Mouse (Mus musculus) left cerebral cortex, postnatal 10 days (tissue): Measurements from ENCODE around the gene Scn1b. TPM values are rescaled to one million over a fixed set of nuclear protein-coding genes. Genes with fewer than 3 reads are reported as not detected.

Experiments
- DNase-seq, 2 experiments: peaks; one replicate each; pipeline ENCODE4 v3.0.0; 2021 to 2022; ENCODE audit warnings: low spot score in 2 of 2, mixed read lengths in 1 of 2; ENCODE audit errors: extremely low spot score in 1 of 2
- intact Hi-C: fragments of 180-260 bp; cut with DNase I; formaldehyde crosslinking; loops from one replicate; pipeline ENCODE4 v1.15.1; 2025
- total RNA-seq, 2 experiments: library from RNA; stranded (reverse); gene quantifications; 2 replicates each; pipeline ENCODE4 v1.2.3; 2021

Scn1b gene
- total RNA-seq, 2 experiments from 2014 or later: 176 to 205 TPM

DNA sequence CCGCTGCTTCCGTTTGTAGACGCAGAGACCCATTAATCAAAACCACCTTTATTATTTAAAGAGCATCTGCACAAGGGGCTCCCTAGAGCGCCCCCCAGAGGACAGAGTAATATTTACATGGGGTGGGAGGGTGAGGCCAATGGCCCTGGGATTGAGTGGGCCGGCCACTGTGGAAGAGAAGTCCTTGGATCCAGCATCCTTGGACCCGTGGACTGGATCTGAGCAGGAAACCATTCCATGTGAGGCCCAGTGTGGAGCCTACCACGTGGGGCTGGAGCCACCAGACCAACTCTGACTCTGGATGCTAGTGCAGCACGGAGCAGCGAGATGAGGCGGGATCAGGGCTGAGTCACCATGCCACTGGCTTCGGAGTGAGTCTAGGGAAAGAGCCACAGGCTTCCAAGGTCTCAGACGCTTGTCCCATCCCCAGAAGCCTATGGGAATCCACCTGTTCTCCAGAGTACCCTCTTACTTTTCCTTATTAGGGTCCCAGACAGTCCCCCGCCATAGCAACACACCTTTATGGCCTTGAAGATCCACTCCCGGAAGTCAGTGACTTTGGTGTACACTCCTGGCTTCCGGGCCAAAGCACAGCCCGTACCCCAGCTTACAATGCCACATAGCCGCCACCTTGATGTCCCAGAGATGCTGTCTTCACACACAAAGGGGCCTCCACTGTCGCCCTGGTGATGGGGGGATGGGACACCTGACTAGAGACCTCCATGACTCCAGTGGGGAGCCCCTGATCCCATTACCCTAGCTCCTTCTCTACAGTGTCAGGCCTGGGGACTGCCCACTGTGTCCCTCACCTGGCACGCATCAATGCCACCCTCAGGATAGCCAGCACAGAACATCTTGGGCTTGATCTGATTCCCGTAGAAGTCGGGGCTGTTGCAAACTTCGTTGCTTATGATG is 27.8 kb downstream of the Scn1b start:
- intact Hi-C loops: no loop called here
- DNase-seq: peak in 1 of 2 experiments; percentile 50

DNA sequence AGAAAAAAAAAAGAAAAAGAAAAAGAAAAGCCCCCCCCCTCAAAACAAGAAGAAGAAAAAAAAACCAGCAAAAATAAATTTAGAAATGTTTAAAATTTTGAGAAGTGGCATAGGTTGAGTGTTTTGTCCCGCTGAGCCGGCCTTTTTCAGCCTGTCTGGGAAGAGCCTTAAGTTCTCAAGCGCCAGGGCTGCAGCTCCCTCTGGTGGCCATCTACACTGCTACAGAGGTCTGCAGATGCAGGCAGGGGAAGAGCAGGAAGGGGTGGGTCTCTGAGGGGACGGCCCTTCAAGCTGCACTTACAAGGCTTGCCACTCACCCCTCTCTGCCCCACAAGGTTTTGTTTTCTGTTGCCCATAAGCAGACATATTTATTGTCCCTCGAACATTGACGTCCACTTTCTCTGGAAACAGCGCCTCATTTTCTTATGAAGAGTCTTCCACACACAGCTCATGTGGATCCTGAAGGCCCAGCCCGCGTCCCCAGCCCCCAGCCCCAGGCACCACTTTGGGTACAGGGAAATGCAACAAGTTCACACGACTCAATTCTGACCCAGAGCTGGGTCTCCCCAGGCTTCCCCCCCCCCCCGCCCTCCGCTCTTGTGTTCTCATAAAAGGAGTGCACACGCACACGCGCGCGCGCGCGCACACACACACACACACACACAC is 29.1 kb downstream of the Scn1b start:
- intact Hi-C loops: loop anchor here (2.0 kb wide), 1 partner anchor 39 kb away; the partner anchor contains the start of gene Lgi4
- DNase-seq: peak; percentile 89 to 94

DNA sequence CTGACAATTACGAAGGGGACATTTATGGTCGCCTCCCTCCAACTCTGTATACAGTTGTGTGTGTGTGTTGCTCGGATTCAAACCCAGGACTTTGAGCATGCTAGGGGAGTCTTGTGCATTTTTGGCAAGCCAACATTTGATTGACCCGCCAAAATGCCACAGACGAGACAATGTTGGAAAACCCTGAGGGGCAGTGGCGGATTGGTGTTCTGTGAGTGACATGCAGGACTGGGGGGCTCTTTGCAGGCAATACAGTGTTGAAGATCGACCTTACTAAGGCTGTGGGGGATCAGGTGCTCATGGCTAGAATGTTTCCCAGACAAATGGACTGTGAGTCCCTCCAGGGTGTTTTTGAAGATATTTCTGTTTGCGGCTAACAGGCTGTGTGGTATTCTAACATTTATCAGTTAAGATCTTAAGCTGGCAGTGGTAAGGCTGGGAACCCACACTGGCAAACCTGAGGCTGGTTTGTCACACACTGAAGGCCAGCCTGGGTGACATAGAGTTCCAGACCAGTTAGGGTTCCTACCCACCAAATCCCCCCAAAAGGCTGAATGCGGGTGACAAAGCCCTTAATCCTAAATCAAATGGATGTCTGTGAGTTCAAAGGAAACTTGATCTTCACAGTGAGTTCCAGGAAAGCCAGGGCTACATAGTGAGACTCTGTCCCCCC is 29.8 kb downstream of the Scn1b start:
- DNase-seq: no peak
- intact Hi-C loops: loop anchor here (2.0 kb wide), 1 partner anchor 38 kb away; the partner anchor contains the start of gene Lgi4

DNA sequence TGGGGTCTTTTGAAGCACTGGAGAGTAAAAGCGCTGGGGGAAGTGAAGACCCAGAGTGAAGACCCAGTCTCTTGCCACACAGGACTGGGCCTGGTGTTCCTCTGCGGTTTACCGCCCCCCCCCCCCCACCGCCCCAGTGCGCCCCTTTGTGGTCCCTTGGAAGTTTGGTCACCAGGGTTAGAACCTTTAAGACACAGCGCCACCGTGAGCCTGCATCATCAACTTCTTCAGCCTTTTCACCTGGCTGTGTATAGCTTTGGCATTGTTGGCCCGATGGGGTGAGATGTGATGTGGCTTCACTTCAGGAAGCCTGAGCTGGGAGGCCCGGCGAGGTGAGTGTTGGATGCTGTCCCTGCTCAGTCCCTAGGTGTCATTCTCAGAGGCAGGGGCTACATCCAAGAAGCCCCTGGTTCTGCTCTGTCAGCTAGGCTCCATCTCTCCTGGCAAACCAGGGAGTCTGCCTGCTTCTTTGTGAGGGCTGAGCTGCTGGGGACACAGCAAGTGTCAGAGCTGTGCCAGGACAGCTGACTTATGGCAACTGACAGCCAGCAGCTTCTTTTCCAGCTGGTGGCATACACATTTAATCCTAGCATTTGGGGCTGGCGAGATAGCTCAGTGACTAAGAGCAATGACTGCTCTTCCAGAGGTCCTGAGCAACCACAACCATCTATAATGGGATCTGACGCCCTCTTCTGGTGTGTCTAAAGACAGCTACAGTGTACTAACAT is 31.9 kb downstream of the Scn1b start:
- no peak for DNase-seq

DNA sequence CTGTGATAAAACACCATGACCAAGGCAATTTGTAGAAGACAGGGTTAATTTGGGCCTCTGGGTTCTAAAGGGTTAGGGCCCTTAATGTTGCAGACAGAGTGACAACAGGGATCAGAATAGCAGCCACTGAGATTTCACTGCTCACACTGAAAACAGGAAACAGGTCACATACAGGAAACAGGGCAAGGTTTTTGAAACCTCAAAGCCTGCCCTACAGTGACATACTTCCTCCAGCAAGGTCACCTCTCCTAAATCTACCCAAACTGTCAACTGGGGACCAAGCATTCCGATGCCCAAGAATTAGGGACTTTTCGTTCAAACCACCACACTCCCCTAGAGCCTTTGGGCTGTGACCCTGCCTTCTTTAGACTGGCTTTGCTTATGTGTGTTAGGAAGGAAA is 37.1 kb downstream of the Scn1b start:
- no peak for DNase-seq
- intact Hi-C loops: no loop called here

More for the DNA sequence above, 31.9 kb downstream of the Scn1b start:
- intact Hi-C loops: no loop called here

DNA sequence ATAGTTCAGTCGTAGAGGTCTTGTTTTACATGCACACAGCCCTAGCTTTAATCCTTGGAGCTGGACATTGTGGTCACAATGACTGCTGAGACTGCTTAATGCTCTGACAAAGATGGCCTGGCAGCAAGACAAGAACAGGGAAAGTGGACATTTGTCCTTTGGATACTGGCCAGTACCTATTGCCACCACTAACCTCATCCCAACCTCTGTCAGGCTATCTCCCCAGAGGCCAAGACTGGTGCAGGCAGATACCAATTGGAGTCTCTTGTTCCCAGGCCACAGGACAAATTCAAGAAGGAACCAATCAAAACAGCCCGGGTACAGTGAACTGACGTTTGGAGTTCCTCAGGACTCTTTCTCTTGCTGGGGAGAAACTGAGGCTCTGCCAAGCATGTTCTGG is 38.6 kb downstream of the Scn1b start:
- intact Hi-C loops: no loop called here

DNA sequence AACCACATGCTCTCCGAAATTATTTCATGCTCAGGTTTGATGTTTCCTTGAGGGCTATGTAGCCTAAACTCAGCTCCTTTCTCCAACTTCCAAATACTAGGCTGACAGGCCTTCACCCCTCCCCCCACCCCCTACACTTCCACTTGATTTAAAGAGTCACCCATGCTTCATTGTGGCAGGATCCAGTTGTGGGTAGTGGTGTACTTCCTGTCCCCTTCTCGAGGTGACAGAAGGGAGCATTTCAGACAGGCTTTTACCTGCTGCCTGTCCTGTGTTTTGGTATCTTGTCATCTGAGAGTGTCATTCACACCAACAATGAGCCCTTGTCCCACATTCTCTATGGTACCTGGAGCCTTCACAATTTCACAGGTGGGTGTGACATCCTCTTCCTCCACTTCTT is 39.5 kb downstream of the Scn1b start:
- intact Hi-C loops: no loop called here
- no peak for DNase-seq

More for the DNA sequence above, 38.6 kb downstream of the Scn1b start:
- DNase-seq: no peak

DNA sequence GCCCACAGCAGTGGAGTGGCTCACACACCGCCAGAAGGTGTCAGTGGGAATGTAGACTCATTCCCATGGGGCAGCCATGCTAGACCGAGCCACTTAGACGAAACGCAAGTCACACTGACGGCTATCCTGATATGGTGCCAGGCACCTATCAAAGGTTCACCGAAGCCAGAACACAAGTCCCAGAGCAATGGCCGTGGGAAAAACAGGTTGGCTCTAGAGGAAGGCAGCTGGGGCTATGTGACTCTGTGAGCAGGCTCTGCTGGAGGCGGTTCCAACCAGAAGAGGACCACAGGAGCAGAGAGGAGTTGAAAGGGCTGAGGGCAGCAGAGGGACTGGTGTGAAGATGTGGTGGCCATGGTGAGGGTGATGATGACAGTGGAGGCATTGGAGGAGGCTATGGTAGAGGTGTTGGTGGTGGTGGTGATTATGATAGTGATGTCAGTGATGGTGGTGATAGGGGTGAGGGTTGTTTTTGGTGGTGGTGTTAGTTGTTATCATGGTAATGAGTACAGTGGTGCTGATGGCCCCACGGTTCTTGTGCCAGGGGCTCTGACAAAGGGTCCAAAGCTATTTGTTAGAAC is 40.5 kb downstream of the Scn1b start:
- intact Hi-C loops: no loop called here

DNA sequence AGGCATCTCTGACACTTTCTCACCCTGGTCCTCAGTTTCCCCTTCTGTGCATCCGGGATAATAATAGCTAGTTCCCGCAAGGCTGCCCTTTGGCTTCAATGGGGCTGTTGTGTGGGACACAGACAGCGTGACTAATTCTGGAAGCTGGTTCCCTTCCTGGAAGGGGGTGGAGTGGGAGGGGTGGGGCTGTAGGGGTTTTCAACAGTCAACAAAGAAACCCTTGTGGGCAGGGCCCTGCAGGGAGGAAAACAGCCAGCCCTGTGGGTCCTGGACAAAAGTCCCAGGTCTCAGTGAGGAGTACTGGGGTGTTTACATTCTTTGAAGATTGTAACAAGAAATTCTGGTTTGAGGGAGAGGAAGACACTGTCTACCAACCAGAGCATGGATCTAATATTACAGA is 41.6 kb downstream of the Scn1b start:
- DNase-seq: peak in 1 of 2 experiments; percentile 64
- intact Hi-C loops: no loop called here

More for the DNA sequence above, 40.5 kb downstream of the Scn1b start:
- no peak for DNase-seq

DNA sequence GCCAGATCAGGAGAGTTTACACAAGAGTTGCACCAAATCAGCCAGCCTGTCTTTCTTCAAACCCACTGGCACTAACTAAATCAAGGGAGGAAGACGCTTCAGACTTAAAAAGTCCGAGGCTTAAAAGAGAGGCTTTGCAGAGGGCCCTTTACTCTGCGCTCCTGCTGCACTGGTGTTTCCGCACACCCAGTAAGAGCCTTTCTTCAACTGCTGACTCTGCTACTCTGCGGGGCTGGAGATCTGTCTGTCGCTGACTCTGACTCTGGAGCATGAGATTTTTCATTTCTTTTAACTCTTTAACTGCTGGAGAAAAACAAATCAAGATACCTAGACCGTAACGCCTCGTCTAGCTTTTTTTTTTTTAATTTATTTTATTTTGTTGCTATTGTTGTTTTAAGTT is 42.7 kb downstream of the Scn1b start:
- no peak for DNase-seq
- intact Hi-C loops: no loop called here

DNA sequence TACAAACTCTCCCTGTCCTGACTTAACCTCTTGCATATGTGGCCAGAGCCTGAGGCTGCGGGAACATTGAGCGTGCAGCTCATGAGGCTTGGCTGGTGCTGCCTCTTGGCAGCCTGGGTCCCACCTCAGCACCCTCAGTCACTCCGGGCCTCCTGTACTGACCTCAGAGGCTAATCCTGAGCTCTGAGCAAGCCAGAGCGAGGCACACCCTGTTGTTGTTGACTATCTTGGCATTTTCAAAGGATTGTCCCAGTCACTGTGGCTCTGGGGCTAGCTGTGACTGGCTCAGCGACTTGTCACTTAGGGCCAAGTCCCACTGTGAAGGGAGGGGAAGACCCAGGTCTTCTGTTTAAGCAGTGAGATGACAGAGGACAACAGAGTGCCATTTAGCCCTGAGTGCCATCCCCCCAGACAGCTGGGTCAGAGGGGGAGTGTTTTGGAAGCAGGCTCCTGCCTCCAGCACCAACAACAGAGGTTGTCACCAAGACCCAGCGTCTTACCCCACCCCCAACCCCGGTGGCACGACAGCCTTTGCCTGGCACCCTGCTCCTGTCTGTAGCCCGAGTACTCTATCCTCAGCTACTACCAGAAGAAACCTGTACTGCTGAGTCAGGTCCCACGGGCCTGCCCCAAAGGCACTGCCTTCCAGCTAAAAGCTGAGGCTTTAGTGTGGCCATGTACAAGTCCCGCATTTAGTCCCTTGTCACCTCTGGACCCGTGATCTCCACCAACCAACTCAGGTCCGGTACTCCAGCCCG is 43.8 kb downstream of the Scn1b start:
- DNase-seq: peak in 1 of 2 experiments; percentile 68

DNA sequence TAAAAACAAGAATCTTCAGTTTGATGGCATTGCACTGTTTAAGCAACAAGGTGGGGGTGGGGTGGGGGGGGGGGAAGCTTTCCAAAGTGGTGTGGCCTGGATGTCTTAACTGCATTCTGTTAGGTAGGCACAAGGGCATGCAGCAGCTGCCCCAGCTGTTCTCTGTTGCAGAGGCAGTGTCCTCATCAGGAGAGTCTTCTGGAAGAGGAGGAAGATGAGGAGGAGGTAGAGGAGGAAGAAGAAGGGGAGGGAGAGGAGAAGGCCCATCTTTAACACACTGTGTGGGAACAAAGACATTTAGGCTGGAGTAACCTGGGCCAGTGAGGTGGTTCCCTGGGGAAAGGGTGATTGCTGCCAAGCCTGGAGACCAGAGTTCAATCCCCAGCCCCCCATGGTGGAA is 44.7 kb downstream of the Scn1b start:
- intact Hi-C loops: no loop called here
- DNase-seq: no peak

More for the DNA sequence above, 43.8 kb downstream of the Scn1b start:
- intact Hi-C loops: no loop called here

DNA sequence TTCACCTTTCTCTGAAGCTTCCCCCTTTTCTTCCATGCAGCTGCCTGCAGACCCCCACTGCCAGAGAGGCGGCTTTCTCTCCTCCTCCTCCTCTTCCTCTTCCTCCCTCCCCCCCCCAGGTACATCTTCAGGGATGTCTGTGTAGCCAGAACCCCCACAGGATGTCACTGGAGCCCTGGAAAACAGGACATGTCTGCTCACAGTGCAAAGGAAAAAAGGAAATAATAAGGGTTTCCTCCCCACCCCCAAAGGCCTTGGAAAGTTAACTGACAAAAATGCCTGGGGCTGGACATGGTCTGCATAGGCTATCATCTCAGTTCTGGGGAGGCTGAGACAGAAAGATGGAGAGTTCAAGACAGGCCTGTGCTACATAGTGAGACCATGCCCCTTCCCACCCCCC is 45.7 kb downstream of the Scn1b start:
- intact Hi-C loops: no loop called here

DNA sequence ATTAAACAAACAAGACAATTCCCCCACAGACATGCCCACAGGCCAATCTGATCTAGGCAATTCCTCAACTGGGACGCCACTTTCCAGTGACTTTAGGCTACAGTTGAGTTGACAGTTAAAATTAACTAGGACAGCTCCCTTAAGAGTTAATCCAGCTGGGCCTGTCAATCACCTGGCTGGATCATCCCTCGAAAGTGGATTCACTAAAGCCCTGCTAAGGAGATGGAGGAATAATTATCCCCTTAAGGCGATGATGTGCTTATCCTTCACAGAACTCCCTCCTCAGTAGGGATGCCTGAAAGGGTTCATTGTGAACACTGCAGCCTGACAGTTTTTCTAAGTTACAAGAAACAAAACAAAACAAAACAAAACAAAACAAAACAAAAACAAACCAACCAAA is 46.2 kb downstream of the Scn1b start:
- intact Hi-C loops: no loop called here

More for the DNA sequence above, 45.7 kb downstream of the Scn1b start:
- DNase-seq: no peak

DNA sequence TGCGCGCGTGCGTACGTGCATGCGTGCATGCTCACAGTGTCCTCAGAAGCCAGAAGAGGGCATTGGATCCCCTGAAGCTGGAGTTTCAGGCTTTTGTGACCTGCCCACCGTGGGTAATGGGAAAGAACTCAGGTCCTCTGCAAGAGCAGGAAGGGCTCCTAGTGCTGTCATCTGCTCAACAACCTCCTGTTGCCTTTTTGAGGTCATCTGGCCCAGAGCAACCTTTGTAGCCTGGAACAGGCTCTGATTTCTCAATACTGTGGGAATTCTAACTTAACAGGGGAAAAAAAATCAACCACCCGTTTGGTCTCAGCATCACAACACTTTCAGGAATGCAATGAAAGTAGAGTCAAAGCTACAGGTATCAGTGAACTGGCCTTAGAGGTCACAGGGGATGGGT is 47.1 kb downstream of the Scn1b start:
- DNase-seq: no peak
- intact Hi-C loops: no loop called here

More for the DNA sequence above, 46.2 kb downstream of the Scn1b start:
- no peak for DNase-seq

DNA sequence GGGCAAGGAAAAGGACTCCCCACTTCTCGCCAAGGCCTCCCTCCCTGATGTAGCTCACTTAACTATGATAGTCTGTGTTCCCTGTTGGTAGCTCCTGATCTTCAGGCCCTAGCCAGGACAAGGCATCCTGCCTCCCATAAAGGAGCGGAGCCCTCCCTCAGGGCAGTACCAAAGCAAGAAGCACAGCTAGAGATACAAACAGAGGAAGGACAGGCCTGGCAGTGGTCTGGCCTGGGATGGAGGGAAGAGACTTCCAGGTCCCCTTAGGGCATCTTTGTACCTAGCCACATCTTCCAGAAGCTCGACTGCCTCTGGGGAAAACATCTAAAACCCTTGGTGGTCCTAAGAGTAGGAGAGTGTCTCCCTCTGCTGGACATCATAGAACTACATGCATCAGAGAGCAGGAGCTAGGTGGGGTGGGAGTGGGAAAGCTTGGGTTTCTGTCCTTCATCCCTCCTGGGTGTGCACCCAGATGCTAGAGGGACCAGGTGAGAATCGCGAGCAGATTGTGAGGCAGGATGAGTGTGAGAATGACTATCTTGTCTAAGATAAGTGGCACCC is 48.8 kb downstream of the Scn1b start:
- intact Hi-C loops: no loop called here
- DNase-seq: peak; percentile 65 to 72

DNA sequence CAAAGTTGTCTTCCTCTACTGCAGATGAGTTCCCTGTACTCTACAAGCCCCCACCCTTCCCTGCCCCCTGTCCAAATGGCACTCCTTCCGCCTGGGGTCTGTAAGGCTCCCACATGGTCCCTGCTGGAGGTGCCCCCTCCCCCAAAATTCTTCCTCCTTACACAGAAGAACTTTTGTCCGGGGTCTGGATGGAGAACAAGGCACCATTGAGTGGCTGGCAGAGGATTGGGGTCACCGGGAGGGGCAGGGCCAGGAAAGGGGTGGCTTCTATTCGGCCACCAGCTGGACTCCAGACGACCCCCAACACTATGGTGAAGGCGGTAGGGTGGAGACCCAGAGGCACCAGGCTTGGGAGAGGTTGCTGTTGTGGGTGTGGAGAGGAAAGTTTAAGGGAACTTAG is 49.3 kb downstream of the Scn1b start:
- intact Hi-C loops: no loop called here
- peak; percentile 49 to 70 for DNase-seq
